Mouse (Mus musculus): ENCODE data around the gene Trim30d. TPM values are rescaled to one million over a fixed set of nuclear protein-coding genes. Genes with fewer than 3 reads are reported as not detected.
A peak's percentile ranks its signal among the peaks of the same experiment; 100 is the strongest.
"Not testable (repeated sequence)": the region's sequence is repeated elsewhere in the genome, so short reads cannot be mapped to it uniquely, and the experiment has no call there.

Gene Trim30d
- 1.6 and 1.8 TPM in 2 replicates for polyA plus RNA-seq (2012; rRNA removed)

DNA sequence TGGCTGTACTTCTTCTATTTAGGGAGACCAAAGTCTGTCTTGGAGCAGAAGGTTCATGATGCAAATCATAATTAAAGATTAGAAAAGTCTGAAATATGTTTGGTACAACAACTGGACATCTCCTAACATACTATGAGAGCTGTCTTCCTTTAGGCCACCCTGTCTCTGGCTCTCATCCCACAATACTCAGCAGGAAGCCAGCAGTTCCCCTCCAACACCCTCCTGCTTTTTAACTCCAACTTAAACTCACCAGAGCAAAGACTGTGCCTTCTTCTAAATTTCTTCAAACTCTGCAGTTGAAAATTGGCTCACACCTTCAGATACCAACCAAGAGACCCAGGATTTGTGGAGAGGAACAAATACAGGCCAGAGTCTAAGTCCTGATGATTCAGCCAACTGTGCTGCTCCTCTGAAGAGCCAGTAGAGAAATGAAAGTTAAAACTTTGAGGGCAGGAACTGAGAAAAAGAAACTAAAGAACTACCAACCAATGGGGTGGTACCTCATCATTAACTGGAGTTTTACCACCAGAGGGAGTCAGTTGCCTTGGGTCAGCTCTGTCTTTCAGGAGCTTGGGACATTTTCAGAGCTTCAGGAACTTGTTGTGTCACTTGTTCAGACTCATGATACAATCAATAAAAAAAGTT, at the start of gene Trim30d:
TSS of gene Trim30d (minus strand) at position 429 of the 645 bp plus-strand sequence.
- not testable (repeated sequence) for DNase-seq (ENCODE audit: extremely low spot score in 1 of 2, low spot score in 1 of 2)

DNA sequence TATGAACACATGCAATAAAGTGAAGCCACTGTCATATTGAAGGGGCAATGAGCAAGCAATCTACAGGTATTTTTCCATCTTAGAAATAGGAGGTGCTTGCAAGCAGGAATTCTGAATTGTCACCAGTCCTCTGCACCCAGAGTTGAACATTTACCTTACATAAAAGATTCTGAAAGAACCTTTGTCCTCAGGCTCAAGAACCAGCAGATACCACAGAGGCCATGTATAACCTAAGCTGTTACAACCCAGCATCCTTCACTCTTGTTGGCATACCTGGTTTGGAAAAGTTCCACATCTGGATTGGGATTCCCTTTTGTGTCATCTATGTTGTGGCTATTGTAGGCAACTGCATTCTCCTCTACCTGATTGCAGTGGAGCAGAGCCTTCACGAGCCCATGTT, 45.1 kb upstream of the Trim30d start:
- DNase-seq (ENCODE audit: extremely low spot score in 1 of 2, low spot score in 1 of 2), result no peak

DNA sequence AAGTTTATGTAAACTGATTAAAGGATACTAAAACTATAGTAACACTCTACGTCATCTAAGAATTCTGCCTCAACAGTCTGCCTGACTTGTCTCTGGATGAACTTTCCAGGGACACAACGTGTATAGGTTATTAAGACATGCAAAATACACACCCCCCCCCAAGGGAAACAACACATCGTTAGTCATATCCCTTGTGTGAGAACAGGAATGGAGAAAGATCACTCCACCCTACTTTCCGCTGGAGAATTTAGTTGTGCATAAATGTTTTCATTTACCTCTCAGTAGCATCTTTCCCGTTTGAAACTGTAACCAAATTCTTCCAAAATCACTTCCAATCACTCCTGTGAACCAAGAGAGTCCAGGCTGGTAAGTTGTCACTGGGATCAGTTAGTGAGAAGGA, 42.2 kb upstream of the Trim30d start, which contains the start of gene Olfr651:
TSS of gene Olfr651 (plus strand) at position 301 of the 400 bp plus-strand sequence.
- no peak for DNase-seq (ENCODE audit: extremely low spot score in 1 of 2, low spot score in 1 of 2)

DNA sequence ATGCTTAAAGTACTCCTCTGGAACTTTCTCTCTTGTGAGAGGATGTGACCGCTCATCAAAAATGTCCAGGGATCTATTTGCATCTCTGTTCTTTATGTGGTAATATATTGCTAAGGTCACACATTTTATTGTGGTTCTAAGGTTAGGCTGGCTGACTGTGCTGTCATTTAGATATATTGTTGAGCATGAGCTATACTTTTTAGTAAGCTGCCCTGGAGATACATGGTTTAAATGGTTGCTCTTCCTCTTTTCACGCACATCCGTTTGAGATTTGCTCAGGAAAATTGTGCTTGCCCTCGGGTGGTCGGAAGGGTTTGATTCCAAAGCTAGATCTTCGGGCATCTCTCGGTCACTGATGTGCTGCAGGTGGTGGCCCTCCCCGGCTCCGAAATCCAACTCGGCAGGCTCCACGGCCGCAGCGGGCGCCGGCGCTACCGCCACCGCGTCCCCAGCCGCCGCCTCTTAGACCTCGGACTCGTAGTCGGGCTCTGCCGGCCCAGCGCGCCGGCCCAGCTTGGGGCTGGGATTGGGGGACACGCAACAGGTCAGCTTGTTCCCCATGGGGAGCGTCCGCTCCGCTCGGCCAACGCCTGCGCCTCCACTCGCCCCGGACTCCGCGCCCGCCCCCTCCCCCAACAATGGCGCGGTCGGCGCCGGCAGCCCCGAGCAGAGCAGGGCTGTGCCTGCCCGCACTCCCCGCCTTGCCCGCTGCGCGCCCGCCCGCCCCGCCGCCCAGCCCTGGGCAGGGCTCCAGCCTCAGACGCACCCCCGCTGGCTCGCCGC, 5.9 kb downstream of the Trim30d start:
- no peak for DNase-seq (ENCODE audit: extremely low spot score in 1 of 2, low spot score in 1 of 2)

DNA sequence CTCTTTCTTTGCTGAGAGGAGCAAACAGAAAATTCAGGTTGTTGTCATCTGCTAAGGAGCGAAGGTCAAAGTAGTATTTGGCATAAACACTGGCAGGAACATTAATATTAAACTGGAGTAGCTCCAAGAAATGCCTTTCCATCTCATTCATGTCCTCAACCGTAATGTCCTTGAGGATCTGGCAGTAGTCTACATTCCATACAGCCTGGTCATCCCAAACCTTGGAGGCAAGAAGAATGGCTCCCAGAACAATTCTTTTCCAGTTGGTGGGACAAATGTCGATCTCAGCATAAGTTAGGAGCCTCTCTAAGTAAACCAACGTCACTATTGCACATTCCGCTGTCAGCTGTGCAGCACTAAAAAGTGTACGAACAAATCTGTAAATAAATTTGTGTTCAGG, 6.5 kb downstream of the Trim30d start:
- not testable (repeated sequence) for DNase-seq (ENCODE audit: extremely low spot score in 1 of 2, low spot score in 1 of 2)

DNA sequence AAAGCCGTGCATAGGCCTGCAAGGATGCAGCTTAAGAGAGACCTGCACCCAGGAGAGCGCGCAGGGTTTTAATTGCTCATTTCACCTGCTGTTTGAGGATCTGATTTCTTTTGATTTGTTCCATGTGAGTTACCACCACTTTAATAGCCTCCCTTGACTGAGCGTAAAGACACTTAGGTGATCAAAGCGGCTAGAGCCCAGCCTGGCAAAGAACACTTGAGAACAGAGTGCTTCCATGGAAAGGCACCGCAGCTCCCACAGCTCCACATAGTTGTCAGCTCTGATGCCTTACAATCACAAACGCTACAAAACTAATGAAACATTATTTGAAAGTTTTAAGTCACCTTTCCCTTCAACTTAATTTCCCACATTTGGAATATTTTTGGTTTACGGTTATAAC, 8.2 kb downstream of the Trim30d start:
- DNase-seq (ENCODE audit: extremely low spot score in 1 of 2, low spot score in 1 of 2), result not testable (repeated sequence)

DNA sequence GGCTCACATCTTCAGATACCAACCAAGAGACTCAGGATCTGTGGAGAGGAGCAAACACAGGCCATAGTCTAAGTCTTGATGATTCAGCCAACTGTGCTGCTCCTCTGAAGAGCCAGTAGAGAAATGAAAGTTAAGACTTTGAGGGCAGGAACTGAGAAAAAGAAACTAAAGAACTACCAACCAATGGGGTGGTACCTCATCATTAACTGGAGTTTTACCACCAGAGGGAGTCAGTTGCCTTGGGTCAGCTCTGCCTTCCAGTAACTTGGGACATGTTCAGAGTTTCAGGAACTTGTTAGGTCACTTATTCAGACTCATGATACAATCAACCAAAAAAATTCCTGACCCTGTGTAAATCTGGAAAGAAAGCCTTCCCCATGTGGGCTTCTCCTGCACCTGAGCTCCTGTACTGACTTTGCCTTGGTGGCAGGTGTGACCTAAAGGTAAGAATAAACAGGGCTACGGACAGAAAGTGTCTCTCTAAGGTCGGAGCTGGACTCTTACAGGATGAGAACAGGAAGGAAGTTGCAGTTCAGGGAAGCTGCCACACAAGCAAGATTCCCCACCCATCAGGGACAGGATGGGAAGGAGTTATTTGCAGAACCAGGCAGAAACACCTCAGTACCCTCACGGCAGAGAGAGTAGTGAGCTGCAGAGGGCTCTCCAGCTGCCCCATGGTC, 42.4 kb downstream of the Trim30d start, which contains the start of gene Trim30a:
TSS of gene Trim30a (minus strand) at position 129 of the 680 bp plus-strand sequence.
- peak in 1 of 2 experiments; percentile 2 for DNase-seq (ENCODE audit: extremely low spot score in 1 of 2, low spot score in 1 of 2)

DNA sequence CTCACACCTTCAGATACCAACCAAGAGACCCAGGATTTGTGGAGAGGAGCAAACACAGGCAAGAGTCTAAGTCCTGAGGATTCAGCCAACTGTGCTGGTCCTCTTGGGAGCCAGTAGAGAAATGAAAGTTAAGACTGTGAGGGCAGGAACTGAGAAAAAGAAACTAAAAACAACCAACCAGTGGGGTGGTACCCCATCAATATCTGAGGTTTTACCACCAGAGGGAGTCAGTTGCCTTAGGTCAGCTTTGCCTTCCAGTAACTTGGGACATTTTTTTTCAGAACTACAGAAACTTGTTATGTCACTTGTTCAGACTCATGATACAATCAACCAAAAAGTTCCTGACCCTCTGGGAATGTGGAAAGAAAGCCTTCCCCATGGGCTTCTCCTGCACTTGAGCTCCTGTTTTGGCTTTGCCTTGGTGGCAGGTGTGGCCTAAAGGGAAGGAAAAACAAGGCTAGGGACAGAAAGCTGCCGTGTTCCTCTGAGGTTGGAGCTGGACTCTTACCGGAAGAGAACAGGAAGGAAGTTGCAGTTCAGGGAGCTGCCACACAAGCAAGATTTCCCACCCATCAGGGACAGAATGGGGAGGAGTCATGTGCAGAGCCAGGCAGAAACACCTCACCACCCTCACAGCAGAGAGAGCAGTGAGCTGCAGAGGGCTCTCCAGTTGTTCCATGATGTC, 61.5 kb downstream of the Trim30d start:
- DNase-seq (ENCODE audit: extremely low spot score in 1 of 2, low spot score in 1 of 2), result peak in 1 of 2 experiments; percentile 2

Other genes with a start within 250 kb of the Trim30d start
- gene Trim5, start 219.8 kb downstream of the Trim30d start, polyA plus RNA-seq (2012; rRNA removed), result 0.65 and 0.72 TPM in 2 replicates
- gene Trim12a, start 192.4 kb downstream of the Trim30d start, polyA plus RNA-seq (2012; rRNA removed), result 5.0 and 6.0 TPM in 2 replicates
- gene Trim34b, start 178.4 kb downstream of the Trim30d start, polyA plus RNA-seq (2012; rRNA removed), result 0.04 TPM in 1 of 2 replicates, not detected in the other
- 2.1 and 2.8 TPM in 2 replicates for gene Trim12c, start 154.5 kb downstream of the Trim30d start, polyA plus RNA-seq (2012; rRNA removed)
- gene Trim30b, start 138.0 kb downstream of the Trim30d start, polyA plus RNA-seq (2012; rRNA removed), result 0.12 and 0.27 TPM in 2 replicates
- 0.04 TPM in 1 of 2 replicates, not detected in the other for gene Trim30c, start 107.0 kb downstream of the Trim30d start, polyA plus RNA-seq (2012; rRNA removed)
- 2.6 and 2.8 TPM in 2 replicates for gene Trim30a, start 42.7 kb downstream of the Trim30d start, polyA plus RNA-seq (2012; rRNA removed)
- gene Olfr651, start 42.3 kb upstream of the Trim30d start, polyA plus RNA-seq (2012; rRNA removed), result not detected in 2 replicates
- not detected in 2 replicates for gene Olfr652, start 53.1 kb upstream of the Trim30d start, polyA plus RNA-seq (2012; rRNA removed)
- gene Olfr653, start 69.5 kb upstream of the Trim30d start, polyA plus RNA-seq (2012; rRNA removed), result not detected in 2 replicates
- not detected in 2 replicates for gene Olfr654, start 79.2 kb upstream of the Trim30d start, polyA plus RNA-seq (2012; rRNA removed)
- gene Olfr655, start 93.9 kb upstream of the Trim30d start, polyA plus RNA-seq (2012; rRNA removed), result not detected in 2 replicates
- gene Olfr656, start 106.1 kb upstream of the Trim30d start, polyA plus RNA-seq (2012; rRNA removed), result not detected in 2 replicates
- gene Olfr657, start 116.9 kb upstream of the Trim30d start, polyA plus RNA-seq (2012; rRNA removed), result not detected in 2 replicates
- gene Olfr658, start 139.5 kb upstream of the Trim30d start, polyA plus RNA-seq (2012; rRNA removed), result 0.06 TPM in 1 of 2 replicates, not detected in the other
- not detected in 2 replicates for gene Olfr659, start 158.9 kb upstream of the Trim30d start, polyA plus RNA-seq (2012; rRNA removed)
- gene Olfr661, start 178.7 kb upstream of the Trim30d start, polyA plus RNA-seq (2012; rRNA removed), result 0.11 TPM in 1 of 2 replicates, not detected in the other